Mouse (Mus musculus): Measurements from ENCODE around the gene Tnip1.

DNA sequence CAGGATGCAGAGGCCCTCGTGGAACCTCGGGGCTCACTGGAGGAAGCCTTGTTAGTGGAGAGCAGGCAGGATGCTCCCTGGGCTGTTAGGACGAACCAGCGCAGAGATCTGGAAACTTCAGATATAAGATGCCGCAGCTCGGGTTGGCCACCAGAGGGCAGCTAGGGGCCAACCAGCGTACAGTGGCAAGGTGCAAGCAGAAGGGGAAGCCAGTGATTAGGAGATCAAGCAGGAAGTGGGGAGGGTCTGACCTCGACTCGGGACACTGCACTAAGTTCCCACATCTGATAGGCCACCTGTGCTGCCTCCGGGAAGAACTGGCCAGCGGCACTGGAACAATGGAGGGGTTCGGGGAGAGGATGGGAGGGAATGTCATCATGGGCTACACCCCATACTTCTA, 35.6 kb upstream of the Tnip1 start:
- TF ChIP-seq CTCF (IDR thresholded peaks at IDR 0.05; ENCODE audit: low read depth, low read length), result peak; percentile 95
- TF ChIP-seq POLR2A (IDR thresholded peaks at IDR 0.05; ENCODE audit: extremely low read depth, insufficient read depth, low read length), result no peak

Measured in liver, adult 2 months (tissue).